Mouse (Mus musculus): ENCODE data around the gene Pradc1. TPM values are rescaled to one million over a fixed set of nuclear protein-coding genes. Genes with fewer than 3 reads are reported as not detected.

Gene Pradc1
- total RNA-seq (2014; fragmentation: Nextera tagmentation) (18.0 and 27.5 TPM in 2 replicates), total RNA-seq (2017) (11.9 and 14.5 TPM in 2 replicates), polyA plus RNA-seq (2012) (31.8 and 45.1 TPM in 2 replicates)

DNA sequence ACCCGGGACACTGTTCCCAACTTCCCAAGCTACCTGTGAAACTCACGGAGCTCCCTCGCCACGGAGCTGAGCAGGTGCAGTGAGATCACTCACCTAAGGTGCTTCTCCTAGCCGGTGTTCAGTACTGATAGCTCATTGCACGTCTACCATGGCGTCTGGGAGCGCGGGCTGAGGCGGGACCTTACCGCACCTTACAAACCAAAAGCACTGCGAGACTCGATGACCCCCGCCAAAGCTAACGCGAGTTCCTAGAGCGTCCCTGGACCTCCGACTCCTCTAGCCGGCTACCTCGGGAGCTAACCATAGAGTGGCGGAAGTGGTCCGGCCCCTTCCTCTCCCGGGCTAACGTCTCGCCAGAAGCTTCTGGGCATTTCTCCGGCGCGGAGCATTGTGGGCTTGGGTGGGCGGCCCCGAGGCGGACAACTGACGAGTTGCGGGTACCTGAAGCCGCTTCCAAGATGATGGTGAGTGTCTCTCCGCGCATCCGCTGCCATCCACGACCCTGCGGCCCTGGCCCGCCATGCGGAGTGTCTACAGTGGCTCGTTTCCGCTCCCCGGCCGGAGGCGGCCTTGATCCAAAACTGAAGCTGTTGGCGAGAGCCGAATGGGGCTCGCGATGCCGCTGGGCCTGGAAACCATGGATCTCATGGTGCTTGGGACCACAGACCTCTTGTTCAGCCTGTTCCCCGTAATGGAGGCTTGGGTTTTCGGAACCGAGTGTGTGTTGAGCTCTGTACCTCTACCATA lies at the start of gene Pradc1:
Pradc1 (minus strand) TSS at position 307 of the 747 bp plus-strand sequence.
- Histone ChIP-seq H3K4me3 (ENCODE audit: low read depth, low read length) (peak within 1 kb of the TSS; percentile 94), H3K4me1 (ENCODE audit: insufficient read depth, low read depth, low read length) (peaks cover 58% of the 10 kb centered on the region), H3K9me3 (replicated peaks) (no peaks in the 10 kb centered on the region), H3K27me3 (ENCODE audit: insufficient read depth, low read length) (no peaks in the 10 kb centered on the region), H3K36me3 (replicated peaks) (peaks cover 64% of the 10 kb centered on the region)
- DNase-seq (ENCODE audit: low spot score) (peak; percentile 92), ATAC-seq (ENCODE audit: extremely low read depth, insufficient number of reproducible peaks, low FRiP score, poor library complexity, severe bottlenecking) (peak; percentile 79)
- TF ChIP-seq GATA1 (IDR thresholded peaks at IDR 0.05; ENCODE audit: borderline replicate concordance, low read length) (no peak), TAL1 (conservative IDR thresholded peaks at IDR 0.05; ENCODE audit: low read depth, low read length) (no peak), POLR2AphosphoS5 (IDR thresholded peaks at IDR 0.05; ENCODE audit: insufficient replicate concordance, low read depth, low read length) (no peak), CTCF (IDR thresholded peaks at IDR 0.05; ENCODE audit: low read depth, low read length) (no peak), GATA2 (IDR thresholded peaks at IDR 0.05; ENCODE audit: borderline replicate concordance, low read depth, low read length) (no peak)

- H3K27me3 ChIP-seq (ENCODE audit: insufficient read depth, low read length), result peaks cover 12% of the 10 kb centered on the region
Measured at GRCm38 (mm10) chr6:85500416-85500815, 48.6 kb upstream of the Pradc1 start.

GRCm38 (mm10) chr6:85498147-85498546 lies 46.4 kb upstream of the Pradc1 start:
- DNase-seq (ENCODE audit: low spot score) (no peak), ATAC-seq (ENCODE audit: extremely low read depth, insufficient number of reproducible peaks, low FRiP score, poor library complexity, severe bottlenecking) (no peak)
- no peaks in the 10 kb centered on the region for H3K4me1 ChIP-seq (ENCODE audit: insufficient read depth, low read depth, low read length)
- H3K27me3 ChIP-seq (ENCODE audit: insufficient read depth, low read length), result peaks cover 12% of the 10 kb centered on the region
- no peaks in the 10 kb centered on the region for H3K36me3 ChIP-seq (replicated peaks)
- H3K9me3 ChIP-seq (replicated peaks), result no peaks in the 10 kb centered on the region
- TF ChIP-seq GATA1 (IDR thresholded peaks at IDR 0.05; ENCODE audit: borderline replicate concordance, low read length), result no peak
- no peak for TF ChIP-seq TAL1 (conservative IDR thresholded peaks at IDR 0.05; ENCODE audit: low read depth, low read length)
- no peak for TF ChIP-seq GATA2 (IDR thresholded peaks at IDR 0.05; ENCODE audit: borderline replicate concordance, low read depth, low read length)
- no peak for TF ChIP-seq CTCF (IDR thresholded peaks at IDR 0.05; ENCODE audit: low read depth, low read length)
- TF ChIP-seq POLR2AphosphoS5 (IDR thresholded peaks at IDR 0.05; ENCODE audit: insufficient replicate concordance, low read depth, low read length), result no peak
- no peak overlapping the region for H3K4me3 ChIP-seq (ENCODE audit: low read depth, low read length)

More at GRCm38 (mm10) chr6:85500416-85500815, 48.6 kb upstream of the Pradc1 start:
- TF ChIP-seq POLR2AphosphoS5 (IDR thresholded peaks at IDR 0.05; ENCODE audit: insufficient replicate concordance, low read depth, low read length) (no peak), TAL1 (conservative IDR thresholded peaks at IDR 0.05; ENCODE audit: low read depth, low read length) (no peak), GATA2 (IDR thresholded peaks at IDR 0.05; ENCODE audit: borderline replicate concordance, low read depth, low read length) (no peak), CTCF (IDR thresholded peaks at IDR 0.05; ENCODE audit: low read depth, low read length) (no peak), GATA1 (IDR thresholded peaks at IDR 0.05; ENCODE audit: borderline replicate concordance, low read length) (no peak)
- H3K36me3 ChIP-seq (replicated peaks), result no peaks in the 10 kb centered on the region
- H3K4me3 ChIP-seq (ENCODE audit: low read depth, low read length), result no peak overlapping the region
- ATAC-seq (ENCODE audit: extremely low read depth, insufficient number of reproducible peaks, low FRiP score, poor library complexity, severe bottlenecking), result no peak
- no peak for DNase-seq (ENCODE audit: low spot score)
- no peaks in the 10 kb centered on the region for H3K4me1 ChIP-seq (ENCODE audit: insufficient read depth, low read depth, low read length)
- H3K9me3 ChIP-seq (replicated peaks), result no peaks in the 10 kb centered on the region

GRCm38 (mm10) chr6:85496976-85497375 lies 45.2 kb upstream of the Pradc1 start:
- Histone ChIP-seq H3K27me3 (ENCODE audit: insufficient read depth, low read length) (peaks cover 4% of the 10 kb centered on the region), H3K4me1 (ENCODE audit: insufficient read depth, low read depth, low read length) (no peaks in the 10 kb centered on the region), H3K9me3 (replicated peaks) (no peaks in the 10 kb centered on the region), H3K4me3 (ENCODE audit: low read depth, low read length) (no peak overlapping the region), H3K36me3 (replicated peaks) (no peaks in the 10 kb centered on the region)
- no peak for TF ChIP-seq POLR2AphosphoS5 (IDR thresholded peaks at IDR 0.05; ENCODE audit: insufficient replicate concordance, low read depth, low read length)
- TF ChIP-seq CTCF (IDR thresholded peaks at IDR 0.05; ENCODE audit: low read depth, low read length), result no peak
- no peak for TF ChIP-seq GATA1 (IDR thresholded peaks at IDR 0.05; ENCODE audit: borderline replicate concordance, low read length)
- no peak for TF ChIP-seq TAL1 (conservative IDR thresholded peaks at IDR 0.05; ENCODE audit: low read depth, low read length)
- DNase-seq (ENCODE audit: low spot score), result no peak
- no peak for ATAC-seq (ENCODE audit: extremely low read depth, insufficient number of reproducible peaks, low FRiP score, poor library complexity, severe bottlenecking)

GRCm38 (mm10) chr6:85491606-85492005 lies 39.8 kb upstream of the Pradc1 start:
- Histone ChIP-seq H3K9me3 (replicated peaks) (no peaks in the 10 kb centered on the region), H3K4me3 (ENCODE audit: low read depth, low read length) (no peak overlapping the region), H3K4me1 (ENCODE audit: insufficient read depth, low read depth, low read length) (no peaks in the 10 kb centered on the region), H3K36me3 (replicated peaks) (no peaks in the 10 kb centered on the region), H3K27me3 (ENCODE audit: insufficient read depth, low read length) (0 out of 2 replicates have a peak, but pooled peaks cover 3% of the 10 kb centered on the region)
- DNase-seq (ENCODE audit: low spot score) (no peak), ATAC-seq (ENCODE audit: extremely low read depth, insufficient number of reproducible peaks, low FRiP score, poor library complexity, severe bottlenecking) (no peak)
- TF ChIP-seq TAL1 (conservative IDR thresholded peaks at IDR 0.05; ENCODE audit: low read depth, low read length) (no peak), CTCF (IDR thresholded peaks at IDR 0.05; ENCODE audit: low read depth, low read length) (no peak), GATA2 (IDR thresholded peaks at IDR 0.05; ENCODE audit: borderline replicate concordance, low read depth, low read length) (no peak), GATA1 (IDR thresholded peaks at IDR 0.05; ENCODE audit: borderline replicate concordance, low read length) (no peak), POLR2AphosphoS5 (IDR thresholded peaks at IDR 0.05; ENCODE audit: insufficient replicate concordance, low read depth, low read length) (no peak)

DNA sequence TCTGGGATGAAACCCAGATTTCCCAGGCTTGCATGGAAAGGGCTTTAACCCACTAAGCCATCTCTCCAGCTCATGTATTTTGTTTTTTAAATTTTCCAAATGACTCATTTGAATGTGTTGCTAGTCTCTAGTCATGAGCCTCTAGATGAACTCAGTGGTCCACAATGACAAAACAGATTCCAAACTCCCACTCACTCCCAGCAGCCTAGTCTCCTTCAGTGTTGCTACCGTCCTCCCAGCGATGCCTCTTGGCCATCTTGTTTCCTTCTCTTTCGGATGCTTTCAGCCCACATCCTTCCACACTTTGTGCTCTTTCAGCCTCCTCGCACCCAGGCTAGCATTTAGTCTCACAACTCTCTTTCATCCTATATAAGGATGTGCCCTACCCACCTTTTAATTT lies 38.5 kb upstream of the Pradc1 start:
- no peaks in the 10 kb centered on the region for H3K9me3 ChIP-seq (replicated peaks)
- no peaks in the 10 kb centered on the region for H3K4me1 ChIP-seq (ENCODE audit: insufficient read depth, low read depth, low read length)
- H3K27me3 ChIP-seq (ENCODE audit: insufficient read depth, low read length), result 0 out of 2 replicates have a peak, but pooled peaks cover 3% of the 10 kb centered on the region
- H3K4me3 ChIP-seq (ENCODE audit: low read depth, low read length), result no peak overlapping the region
- ATAC-seq (ENCODE audit: extremely low read depth, insufficient number of reproducible peaks, low FRiP score, poor library complexity, severe bottlenecking), result no peak
- TF ChIP-seq POLR2AphosphoS5 (IDR thresholded peaks at IDR 0.05; ENCODE audit: insufficient replicate concordance, low read depth, low read length) (no peak), TAL1 (conservative IDR thresholded peaks at IDR 0.05; ENCODE audit: low read depth, low read length) (no peak), CTCF (IDR thresholded peaks at IDR 0.05; ENCODE audit: low read depth, low read length) (no peak), GATA2 (IDR thresholded peaks at IDR 0.05; ENCODE audit: borderline replicate concordance, low read depth, low read length) (no peak), GATA1 (IDR thresholded peaks at IDR 0.05; ENCODE audit: borderline replicate concordance, low read length) (no peak)
- no peak for DNase-seq (ENCODE audit: low spot score)
- no peaks in the 10 kb centered on the region for H3K36me3 ChIP-seq (replicated peaks)

Data from G1E (cell line).